Mouse (Mus musculus): Measurements from ENCODE around the gene Tbx1. TPM values are rescaled to one million over a fixed set of nuclear protein-coding genes. Genes with fewer than 3 reads are reported as not detected.

Gene Tbx1
- 2.9 and 3.3 TPM in 2 replicates for polyA plus RNA-seq (2015; fragmentation: Nextera tagmentation; extraction: Ambion mirVana)

DNA sequence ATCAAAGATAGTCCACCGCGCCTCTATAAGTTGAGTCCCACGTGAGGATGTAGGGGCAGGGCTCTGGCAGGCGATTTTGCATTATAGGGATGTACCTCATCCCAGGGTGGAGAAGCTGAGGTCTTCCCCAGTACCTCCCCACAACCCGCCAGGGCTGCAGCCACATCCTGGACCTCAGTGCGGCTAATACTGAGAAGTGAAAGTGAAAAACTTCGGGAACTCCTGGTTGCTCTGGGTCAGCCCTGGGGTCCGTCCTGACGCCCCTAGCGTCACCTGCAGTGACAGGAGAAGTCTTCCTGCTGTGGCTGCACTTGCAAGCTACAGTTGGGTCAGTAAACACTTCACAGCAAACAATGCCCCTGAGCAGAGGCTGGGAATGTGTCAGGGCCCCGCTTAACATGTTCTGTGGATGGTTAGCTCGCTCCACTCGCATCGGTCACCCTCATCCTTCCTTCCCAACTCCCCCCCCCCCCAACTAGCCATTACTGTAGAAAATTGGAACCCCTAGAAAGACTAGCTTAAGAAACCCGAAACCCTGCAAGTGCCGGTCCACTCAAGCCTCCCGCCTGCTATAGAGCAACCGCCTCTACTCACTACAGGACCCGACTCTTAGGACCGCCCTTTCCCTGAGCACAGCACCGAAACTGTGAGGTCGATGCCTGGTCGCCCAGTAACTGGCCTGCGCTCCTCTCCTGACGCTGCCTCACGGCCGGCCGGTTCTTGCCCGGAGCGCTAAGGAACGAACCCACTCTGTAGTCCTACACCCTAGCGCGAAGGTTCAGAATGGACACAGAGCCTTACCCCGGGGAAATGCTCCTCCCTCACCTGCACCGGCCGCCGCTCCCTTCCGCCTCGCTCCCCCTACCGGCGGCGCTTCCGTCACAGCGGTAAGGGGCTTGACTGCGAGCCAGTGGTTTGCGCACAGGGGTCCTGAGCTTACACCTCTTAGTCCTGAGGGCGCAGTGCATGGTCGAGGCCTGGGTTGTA is at the start of gene Tbx1:
Gene Tbx1, minus strand, starts transcription at position 868 of the 987 bp plus-strand sequence.

DNA sequence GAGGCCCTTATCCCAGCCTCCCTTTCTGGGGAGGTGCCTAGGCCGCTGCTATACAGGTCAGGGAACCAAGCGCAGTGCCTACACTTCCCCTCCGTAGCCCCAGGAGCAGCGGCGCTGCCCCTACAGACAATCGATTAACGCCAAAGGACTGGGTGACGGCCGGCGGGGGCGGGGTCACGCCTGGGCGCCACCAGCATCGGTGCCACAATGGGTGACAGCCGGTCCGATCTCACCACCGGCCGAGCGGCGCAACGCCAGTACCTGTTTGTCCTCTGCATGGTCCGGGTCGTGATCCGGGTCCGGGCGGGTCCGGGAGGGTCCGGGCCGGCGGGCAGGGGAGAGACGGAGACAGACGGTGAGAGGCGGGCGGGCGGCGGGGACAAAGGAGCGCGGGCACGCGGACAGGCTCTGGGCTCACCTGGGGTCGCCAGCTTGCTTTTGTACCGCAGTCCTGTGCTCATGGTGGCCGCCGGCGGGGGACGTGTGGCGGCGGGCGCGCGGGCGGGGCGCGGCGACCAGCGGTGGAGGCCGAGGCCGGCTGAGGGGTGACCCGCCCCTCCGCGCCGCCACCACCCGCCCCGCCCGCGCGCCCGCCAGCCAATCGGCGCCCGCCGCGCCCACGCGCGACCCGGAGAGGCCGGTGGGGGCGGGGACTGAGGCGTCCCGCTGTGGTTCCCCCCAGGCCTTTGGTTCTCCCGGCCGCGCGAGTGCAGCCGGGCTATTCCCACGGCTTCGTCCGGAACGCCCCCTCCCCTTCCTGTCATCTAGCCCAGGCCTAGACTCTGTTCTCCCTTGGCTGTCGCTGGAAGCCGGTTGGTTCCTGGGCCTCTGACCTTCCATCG is 39.1 kb upstream of the Tbx1 start, which contains the start of gene Sept5:
Gene Sept5, minus strand, starts transcription at position 565 of the 842 bp plus-strand sequence.

GRCm38 (mm10) chr16:18626376-18626878 is 36.0 kb upstream of the Tbx1 start, which contains the start of gene Gm49601:
Gene Gm49601 (minus strand): TSS chr16:18626427.

DNA sequence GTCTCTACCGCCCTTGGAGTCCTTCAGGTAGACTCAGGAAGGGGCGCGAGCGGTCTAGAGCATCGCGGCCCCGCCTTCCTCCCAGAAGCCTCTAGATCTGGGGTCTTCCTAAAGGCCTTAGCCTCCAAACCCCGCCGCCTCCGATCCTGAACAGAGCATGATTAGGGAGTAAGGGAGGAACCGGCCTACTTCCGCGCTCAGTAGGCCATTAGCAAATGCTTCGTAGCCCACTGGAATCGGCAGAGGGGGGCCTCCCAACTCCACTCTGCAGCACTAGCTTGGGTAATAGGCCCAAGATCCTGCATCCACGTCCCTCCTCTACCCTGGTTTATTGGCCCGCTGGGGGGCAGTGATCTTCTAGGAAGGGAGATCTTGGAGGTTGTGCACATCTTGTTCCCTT is 31.5 kb upstream of the Tbx1 start, which contains the start of gene Gp1bb:
Gene Gp1bb, minus strand, starts transcription at position 385 of the 400 bp plus-strand sequence.

Other genes starting within 250 kb of the Tbx1 start
- 119 and 144 TPM in 2 replicates for gene Tango2, start 242.6 kb downstream of the Tbx1 start, polyA plus RNA-seq (2015; fragmentation: Nextera tagmentation; extraction: Ambion mirVana)
- gene Arvcf, start 242.5 kb downstream of the Tbx1 start, polyA plus RNA-seq (2015; fragmentation: Nextera tagmentation; extraction: Ambion mirVana): 52.7 and 66.9 TPM in 2 replicates
- gene Txnrd2, start 164.3 kb downstream of the Tbx1 start, polyA plus RNA-seq (2015; fragmentation: Nextera tagmentation; extraction: Ambion mirVana): 36.3 and 36.8 TPM in 2 replicates
- 116 and 122 TPM in 2 replicates for gene Comt, start 163.8 kb downstream of the Tbx1 start, polyA plus RNA-seq (2015; fragmentation: Nextera tagmentation; extraction: Ambion mirVana)
- gene Gnb1l, start 92.0 kb downstream of the Tbx1 start, polyA plus RNA-seq (2015; fragmentation: Nextera tagmentation; extraction: Ambion mirVana): 14.0 and 17.3 TPM in 2 replicates
- 2.0 and 2.7 TPM in 2 replicates for gene Rtl10, start 91.8 kb downstream of the Tbx1 start, polyA plus RNA-seq (2015; fragmentation: Nextera tagmentation; extraction: Ambion mirVana)
- 10.0 and 11.1 TPM in 2 replicates for gene Gp1bb, start 31.7 kb upstream of the Tbx1 start, polyA plus RNA-seq (2015; fragmentation: Nextera tagmentation; extraction: Ambion mirVana)
- gene Gm49601, start 35.8 kb upstream of the Tbx1 start, polyA plus RNA-seq (2015; fragmentation: Nextera tagmentation; extraction: Ambion mirVana): 9.6 and 12.3 TPM in 2 replicates
- 172 and 207 TPM in 2 replicates for gene Sept5, start 39.3 kb upstream of the Tbx1 start, polyA plus RNA-seq (2015; fragmentation: Nextera tagmentation; extraction: Ambion mirVana)
- 126 and 157 TPM in 2 replicates for gene Cldn5, start 186.2 kb upstream of the Tbx1 start, polyA plus RNA-seq (2015; fragmentation: Nextera tagmentation; extraction: Ambion mirVana)
- 101 and 103 TPM in 2 replicates for gene Ufd1, start 221.1 kb upstream of the Tbx1 start, polyA plus RNA-seq (2015; fragmentation: Nextera tagmentation; extraction: Ambion mirVana)
- gene Cdc45, start 221.3 kb upstream of the Tbx1 start, polyA plus RNA-seq (2015; fragmentation: Nextera tagmentation; extraction: Ambion mirVana): 4.0 and 4.2 TPM in 2 replicates
- gene 2510002D24Rik, start 245.9 kb upstream of the Tbx1 start, polyA plus RNA-seq (2015; fragmentation: Nextera tagmentation; extraction: Ambion mirVana): 47.7 and 57.4 TPM in 2 replicates
- gene Gm28539, start 245.9 kb upstream of the Tbx1 start, polyA plus RNA-seq (2015; fragmentation: Nextera tagmentation; extraction: Ambion mirVana): not detected in 2 replicates